Mouse (Mus musculus) thymus, adult 2 months (tissue): ENCODE data around the gene Daam1. TPM values are rescaled to one million over a fixed set of nuclear protein-coding genes. Genes with fewer than 3 reads are reported as not detected.

Source experiments
- DNase-seq: peaks from one replicate; pipeline ENCODE4 v3.0.0; 2021
- H3K27ac ChIP-seq: fragments of 200-500 bp; 2 replicates; pipeline ENCODE4 v1.5.1; 2012; ENCODE audit warnings: low read length, control low read depth; ENCODE audit not compliant: control insufficient read depth, insufficient read depth
- H3K27me3 ChIP-seq: fragments of 200-500 bp; 2 replicates; pipeline ENCODE4 v1.6.1; 2012; ENCODE audit warnings: mild to moderate bottlenecking, low read length, moderate library complexity, mixed read lengths; ENCODE audit not compliant: control insufficient read depth, insufficient read depth
- H3K36me3 ChIP-seq: fragments of 200-500 bp; 2 replicates; pipeline ENCODE4 v1.6.1; 2012; ENCODE audit warnings: mild to moderate bottlenecking, low read length, moderate library complexity; ENCODE audit not compliant: control insufficient read depth, insufficient read depth
- H3K4me1 ChIP-seq: fragments of 200-500 bp; replicated peaks from 2 replicates; pipeline ENCODE4 v1.6.1; 2012; ENCODE audit warnings: low read length; ENCODE audit not compliant: control insufficient read depth, insufficient read depth
- H3K4me3 ChIP-seq: fragments of 200-500 bp; 2 replicates; pipeline ENCODE4 v1.5.1; 2012; ENCODE audit warnings: mild to moderate bottlenecking, low read length, control low read depth, moderate library complexity; ENCODE audit not compliant: control insufficient read depth, insufficient read depth
- CTCF ChIP-seq: fragments of 200-500 bp; IDR thresholded peaks from 2 replicates; pipeline ENCODE4 v1.5.1; 2012; ENCODE audit warnings: mild to moderate bottlenecking, control low read depth, low read length, moderate library complexity, borderline replicate concordance; ENCODE audit not compliant: control insufficient read depth, poor library complexity, insufficient read depth; ENCODE audit errors: extremely low read depth
- POLR2A ChIP-seq: fragments of 200-500 bp; IDR thresholded peaks from 2 replicates; pipeline ENCODE4 v1.6.1; 2012; ENCODE audit warnings: mild to moderate bottlenecking, low read length, control low read depth, moderate library complexity; ENCODE audit not compliant: control insufficient read depth, poor library complexity, insufficient read depth; ENCODE audit errors: extremely low read depth
- WGBS: fragments of 180-500 bp; shearing (Covaris S2); methylation state at CpG from one replicate; pipeline ENCODE4 v1.1.7; 2018; 5-methylcytosine and 5-hydroxymethylcytosine counted together
- polyA plus RNA-seq: library from polyadenylated mRNA; depleted of rRNA; stranded (reverse); fragments of >200 nt; gene quantifications from 2 replicates; pipeline ENCODE4 v1.2.3, GENCODE M21; 2012

Daam1 gene
- polyA plus RNA-seq, 1 experiment: 3.4 TPM

DNA sequence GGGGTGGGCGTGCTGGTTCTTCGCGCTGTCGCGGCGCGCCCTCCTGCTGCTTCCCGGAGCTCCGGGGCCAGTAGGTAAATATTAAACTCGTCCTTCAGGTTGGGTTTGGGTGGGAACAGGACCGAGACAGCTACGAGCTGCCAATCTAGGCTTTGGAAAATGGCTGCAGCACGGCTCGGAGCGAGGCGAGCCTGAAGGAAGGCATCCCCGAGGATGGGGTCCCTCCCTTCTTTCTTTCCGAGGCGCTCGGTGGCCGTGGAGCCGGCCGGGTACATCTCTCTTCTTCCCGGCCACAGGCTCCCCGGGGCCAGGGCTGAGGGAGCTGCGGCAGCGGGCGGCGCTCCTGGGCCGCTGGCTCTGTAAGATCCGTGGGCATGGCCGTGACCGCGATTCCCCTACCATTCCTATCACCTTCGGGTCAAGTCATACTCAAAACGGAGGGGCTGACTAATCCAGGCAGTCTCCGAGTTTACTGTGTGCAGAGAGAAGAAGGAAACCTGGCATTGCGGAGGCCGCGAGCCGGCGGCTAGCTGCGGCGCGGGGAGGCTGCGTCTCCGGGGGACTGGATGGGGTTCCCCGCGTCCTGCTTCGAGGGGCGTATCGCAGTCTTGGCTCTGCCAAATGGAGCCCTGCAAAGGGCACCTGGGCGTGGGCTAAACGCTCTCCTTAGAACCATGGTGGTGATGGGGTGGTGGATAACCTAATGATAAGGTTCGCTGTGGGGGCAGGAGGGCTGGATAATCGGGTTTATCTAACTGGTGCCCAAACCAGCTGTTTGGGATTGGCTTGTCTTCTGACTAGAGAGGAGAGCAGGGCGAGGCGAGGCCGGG lies 595 bp downstream of the Daam1 start:
- Histone ChIP-seq H3K36me3 (no peaks in the 10 kb centered on the region), H3K4me3 (peak overlapping the region; percentile 63), H3K27ac (no peak overlapping the region), H3K27me3 (peaks cover 12% of the 10 kb centered on the region), H3K4me1 (peaks cover 15% of the 10 kb centered on the region)
- WGBS: 1% methylated on average over 59 of the region's 59 CpGs
- peak; percentile 30 for DNase-seq
- no peak for TF ChIP-seq POLR2A
- TF ChIP-seq CTCF: no peak

DNA sequence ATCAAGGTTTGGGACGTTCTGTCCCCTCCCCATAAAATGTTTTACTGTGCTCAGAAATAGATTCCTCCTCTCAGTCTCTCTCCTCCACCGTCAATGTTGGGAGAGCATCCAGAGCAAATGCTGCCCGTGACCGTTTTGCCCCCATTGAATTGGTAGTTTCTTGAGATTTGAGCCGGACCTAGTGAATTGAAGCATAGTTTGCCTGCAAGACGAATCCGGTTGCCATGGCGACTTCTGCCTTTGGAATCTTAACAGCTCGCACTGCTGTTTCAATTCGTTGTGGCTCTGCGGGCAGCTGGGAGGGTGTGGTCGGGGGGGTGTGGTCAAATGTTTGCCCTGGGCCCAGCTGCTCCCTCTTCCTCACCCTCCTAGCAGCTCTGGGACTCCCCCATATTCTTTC lies 1.3 kb downstream of the Daam1 start:
- H3K27me3 ChIP-seq: peaks cover 12% of the 10 kb centered on the region
- H3K27ac ChIP-seq: no peak overlapping the region
- 2% methylated on average over 12 of the region's 12 CpGs for WGBS
- DNase-seq: peak; percentile 8
- H3K4me3 ChIP-seq: peak overlapping the region; percentile 63
- H3K4me1 ChIP-seq: peaks cover 15% of the 10 kb centered on the region
- no peaks in the 10 kb centered on the region for H3K36me3 ChIP-seq
- TF ChIP-seq CTCF (no peak), POLR2A (no peak)

DNA sequence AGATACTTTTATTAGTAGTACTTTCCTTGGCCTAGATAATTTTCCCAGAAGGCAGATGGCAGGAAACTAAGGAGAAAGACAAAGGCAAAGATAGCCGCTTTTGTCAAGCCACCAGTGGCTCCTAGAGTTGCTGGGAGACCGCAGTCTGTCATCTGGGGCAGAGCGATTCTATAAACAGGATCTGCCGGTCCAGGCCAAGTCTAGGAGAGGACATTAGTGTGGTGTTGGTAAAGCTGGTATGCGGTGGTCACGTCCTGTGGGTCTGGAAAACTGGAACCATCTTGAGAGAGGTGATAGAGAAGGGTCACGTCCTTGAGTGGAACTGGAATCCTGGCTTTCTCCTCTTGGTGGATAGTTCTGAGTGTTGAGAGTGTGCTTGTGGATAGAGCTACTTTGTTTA lies 3.2 kb downstream of the Daam1 start:
- no peak for DNase-seq
- H3K4me3 ChIP-seq: no peak overlapping the region

GRCm38 (mm10) chr12:71835966-71836668 lies 5.2 kb downstream of the Daam1 start:
- Histone ChIP-seq H3K27ac (no peak overlapping the region), H3K4me3 (no peak overlapping the region), H3K4me1 (peaks cover 9% of the 10 kb centered on the region), H3K36me3 (no peaks in the 10 kb centered on the region), H3K27me3 (peaks cover 9% of the 10 kb centered on the region)
- TF ChIP-seq POLR2A: no peak
- WGBS: 75% methylated on average over 5 of the region's 5 CpGs
- no peak for DNase-seq

More for the DNA sequence above, 3.2 kb downstream of the Daam1 start:
- TF ChIP-seq CTCF (no peak), POLR2A (no peak)
- no peaks in the 10 kb centered on the region for H3K36me3 ChIP-seq
- peaks cover 15% of the 10 kb centered on the region for H3K4me1 ChIP-seq
- peaks cover 12% of the 10 kb centered on the region for H3K27me3 ChIP-seq
- WGBS: 95% methylated on average over 7 of the region's 7 CpGs
- no peak overlapping the region for H3K27ac ChIP-seq

- Histone ChIP-seq H3K4me3 (no peak overlapping the region), H3K36me3 (no peaks in the 10 kb centered on the region), H3K4me1 (peaks cover 7% of the 10 kb centered on the region), H3K27ac (no peak overlapping the region), H3K27me3 (peaks cover 7% of the 10 kb centered on the region)
- no peak for DNase-seq
- TF ChIP-seq POLR2A: no peak
- no peak for TF ChIP-seq CTCF
- 97% methylated on average over 6 of the region's 6 CpGs for WGBS
Measured at GRCm38 (mm10) chr12:71836776-71837175, 5.9 kb downstream of the Daam1 start.

GRCm38 (mm10) chr12:71837576-71837975 lies 6.7 kb downstream of the Daam1 start:
- H3K4me3 ChIP-seq: no peak overlapping the region
- H3K27ac ChIP-seq: no peak overlapping the region
- WGBS: 96% methylated on average over 5 of the region's 5 CpGs
- no peaks in the 10 kb centered on the region for H3K4me1 ChIP-seq
- DNase-seq: no peak
- H3K36me3 ChIP-seq: no peaks in the 10 kb centered on the region
- TF ChIP-seq CTCF (no peak), POLR2A (no peak)
- no peaks in the 10 kb centered on the region for H3K27me3 ChIP-seq

DNA sequence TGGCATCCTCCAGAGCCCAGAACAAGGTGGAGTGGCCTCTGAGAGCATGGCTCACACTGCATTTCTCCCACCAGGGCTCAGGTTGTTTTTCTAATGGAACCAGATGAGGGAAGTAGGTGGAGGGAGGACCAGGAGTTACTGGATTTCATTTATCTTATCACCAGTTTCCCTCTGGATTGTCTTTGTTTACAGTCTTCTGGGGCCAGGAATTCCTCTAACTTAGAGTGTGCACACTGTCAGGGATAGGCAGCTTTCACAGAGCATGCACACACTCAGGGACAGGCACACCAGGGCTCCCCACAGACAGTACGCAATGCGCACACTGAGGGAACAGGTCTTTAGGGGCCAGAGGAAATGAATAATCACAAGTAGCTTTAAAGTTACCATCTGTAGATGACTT lies 7.4 kb downstream of the Daam1 start:
- DNase-seq: no peak
- no peaks in the 10 kb centered on the region for H3K36me3 ChIP-seq
- H3K27me3 ChIP-seq: no peaks in the 10 kb centered on the region
- H3K4me3 ChIP-seq: no peak overlapping the region
- 100% methylated on average over 2 of the region's 2 CpGs for WGBS
- no peak for TF ChIP-seq CTCF
- no peak for TF ChIP-seq POLR2A
- H3K4me1 ChIP-seq: no peaks in the 10 kb centered on the region
- no peak overlapping the region for H3K27ac ChIP-seq
